Mouse (Mus musculus) embryonic facial prominence, embryonic 14.5 days (tissue): Measurements from ENCODE around the gene Cxcr2. TPM values are rescaled to one million over a fixed set of nuclear protein-coding genes. Genes with fewer than 3 reads are reported as not detected.
A peak's percentile ranks its signal among the peaks of the same experiment; 100 is the strongest.
"Not testable (repeated sequence)": the region's sequence is repeated elsewhere in the genome, so short reads cannot be mapped to it uniquely, and the experiment has no call there.

ENCODE experiments used
- ATAC-seq: fragments of 200-750 bp; cut with Nextera tagmentation; 2 replicates; pipeline ENCODE4 v1.8.0; 2017; ENCODE audit warnings: low read depth, moderate number of reproducible peaks, moderate TSS enrichment
- DNase-seq: peaks from one replicate; pipeline ENCODE4 v3.0.0-alpha.2; 2015; ENCODE audit warnings: low spot score
- H3K27ac ChIP-seq: fragments of 300-500 bp; sonication (generic); replicated peaks from 2 replicates; pipeline ENCODE4 v1.5.1; 2014; ENCODE audit warnings: low read depth, mild to moderate bottlenecking, low read length, moderate library complexity
- H3K27me3 ChIP-seq: fragments of 300-500 bp; sonication (generic); replicated peaks from 2 replicates; pipeline ENCODE4 v1.6.1; 2014; ENCODE audit warnings: low read length; ENCODE audit not compliant: control insufficient read depth, insufficient read depth
- H3K36me3 ChIP-seq: fragments of 300-500 bp; sonication (generic); 2 replicates; pipeline ENCODE4 v1.6.1; 2014; ENCODE audit warnings: low read length, mixed read lengths; ENCODE audit not compliant: control insufficient read depth, insufficient read depth
- H3K4me1 ChIP-seq: fragments of 300-500 bp; sonication (generic); 2 replicates; pipeline ENCODE4 v1.6.1; 2014; ENCODE audit warnings: antibody characterized with exemption, low read length; ENCODE audit not compliant: control insufficient read depth, insufficient read depth
- H3K4me2 ChIP-seq: fragments of 300-500 bp; sonication (generic); 2 replicates; pipeline ENCODE4 v1.6.1; 2014; ENCODE audit warnings: low read depth, mild to moderate bottlenecking, low read length, moderate library complexity, mixed read lengths
- H3K4me3 ChIP-seq: fragments of 300-500 bp; sonication (generic); 2 replicates; pipeline ENCODE4 v1.5.1; 2014; ENCODE audit warnings: low read depth, mild to moderate bottlenecking, low read length
- H3K9ac ChIP-seq: fragments of 300-500 bp; sonication (generic); 2 replicates; pipeline ENCODE4 v1.6.1; 2014; ENCODE audit warnings: low read depth, mild to moderate bottlenecking, low read length, moderate library complexity, mixed read lengths
- H3K9me3 ChIP-seq: fragments of 300-500 bp; sonication (generic); 2 replicates; pipeline ENCODE4 v1.6.1; 2016; ENCODE audit warnings: low read length; ENCODE audit not compliant: control insufficient read depth
- WGBS: fragments of 180-500 bp; shearing (Covaris S2); extraction: QIAGEN DNeasy Blood & Tissue Kit; methylation state at CpG from one replicate; pipeline ENCODE4 v1.1.7; 2014; 5-methylcytosine and 5-hydroxymethylcytosine counted together
- polyA plus RNA-seq: library from polyadenylated mRNA; unstranded; fragments of >200 nt; fragmentation: Nextera tagmentation; extraction: Ambion mirVana; gene quantifications from 2 replicates; pipeline ENCODE4 v1.2.1, GENCODE M21; 2014

The Cxcr2 gene
- polyA plus RNA-seq, 1 experiment from 2014 or later, result 0.11 TPM

- H3K9ac ChIP-seq, result no peak overlapping the region
- H3K36me3 ChIP-seq, result no peaks in the 10 kb centered on the region
- no peaks in the 10 kb centered on the region for H3K27me3 ChIP-seq
- H3K9me3 ChIP-seq, result no peaks in the 10 kb centered on the region
- 72% methylated on average over 3 of the region's 3 CpGs for WGBS
- H3K27ac ChIP-seq, result no peak overlapping the region
- 0 out of 2 replicates have a peak, but pooled peaks cover 6% of the 10 kb centered on the region for H3K4me1 ChIP-seq
- DNase-seq (no peak), ATAC-seq (no peak)
- H3K4me3 ChIP-seq, result no peak overlapping the region
- H3K4me2 ChIP-seq, result no peak overlapping the region
These were observed 2.7 kb upstream of the Cxcr2 start for GRCm38 (mm10) chr1:74151091-74151490.

GRCm38 (mm10) chr1:74155435-74156012 is 1.7 kb downstream of the Cxcr2 start:
- WGBS, result 95% methylated on average over 6 of the region's 6 CpGs
- H3K9me3 ChIP-seq, result no peaks in the 10 kb centered on the region
- ATAC-seq (no peak), DNase-seq (no peak)
- H3K4me2 ChIP-seq, result no peak overlapping the region
- no peaks in the 10 kb centered on the region for H3K36me3 ChIP-seq
- H3K4me3 ChIP-seq, result no peak overlapping the region
- H3K4me1 ChIP-seq, result 0 out of 2 replicates have a peak, but pooled peaks cover 6% of the 10 kb centered on the region
- no peaks in the 10 kb centered on the region for H3K27me3 ChIP-seq
- H3K9ac ChIP-seq, result no peak overlapping the region
- H3K27ac ChIP-seq, result no peak overlapping the region

- WGBS, result 75% methylated on average over 14 of the region's 14 CpGs
These were observed 2.7 kb downstream of the Cxcr2 start for GRCm38 (mm10) chr1:74156381-74156910.

GRCm38 (mm10) chr1:74159613-74160012 is 5.8 kb downstream of the Cxcr2 start:
- H3K4me3 ChIP-seq, H3K36me3 ChIP-seq, ATAC-seq, H3K27ac ChIP-seq, H3K4me1 ChIP-seq, H3K9ac ChIP-seq, H3K4me2 ChIP-seq, DNase-seq, H3K27me3 ChIP-seq, H3K9me3 ChIP-seq: not testable (repeated sequence)
- WGBS, result 86% methylated on average over 4 of the region's 5 CpGs

More at GRCm38 (mm10) chr1:74156381-74156910, 2.7 kb downstream of the Cxcr2 start:
- Histone ChIP-seq H3K27ac (no peak overlapping the region), H3K9ac (no peak overlapping the region), H3K4me3 (no peak overlapping the region), H3K36me3 (no peaks in the 10 kb centered on the region), H3K4me2 (no peak overlapping the region), H3K27me3 (no peaks in the 10 kb centered on the region), H3K4me1 (0 out of 2 replicates have a peak, but pooled peaks cover 6% of the 10 kb centered on the region), H3K9me3 (no peaks in the 10 kb centered on the region)
- ATAC-seq, result no peak
- peak; percentile 11 for DNase-seq

- no peaks in the 10 kb centered on the region for H3K27me3 ChIP-seq
- H3K9me3 ChIP-seq, result no peaks in the 10 kb centered on the region
- no peak overlapping the region for H3K4me3 ChIP-seq
- no peak overlapping the region for H3K27ac ChIP-seq
- no peak overlapping the region for H3K4me2 ChIP-seq
- WGBS, result 70% methylated on average over 2 of the region's 2 CpGs
- no peaks in the 10 kb centered on the region for H3K4me1 ChIP-seq
- ATAC-seq (no peak), DNase-seq (no peak)
- no peaks in the 10 kb centered on the region for H3K36me3 ChIP-seq
- H3K9ac ChIP-seq, result no peak overlapping the region
These were observed 6.2 kb downstream of the Cxcr2 start for GRCm38 (mm10) chr1:74160036-74160435.

GRCm38 (mm10) chr1:74167136-74167535 is 13.3 kb downstream of the Cxcr2 start:
- Histone ChIP-seq H3K27ac (no peak overlapping the region), H3K4me2 (no peak overlapping the region), H3K9ac (no peak overlapping the region), H3K4me1 (no peaks in the 10 kb centered on the region), H3K36me3 (no peaks in the 10 kb centered on the region), H3K4me3 (no peak overlapping the region), H3K27me3 (no peaks in the 10 kb centered on the region), H3K9me3 (no peaks in the 10 kb centered on the region)
- ATAC-seq (no peak), DNase-seq (no peak)
- 74% methylated on average over 5 of the region's 5 CpGs for WGBS

GRCm38 (mm10) chr1:74169721-74170120 is 15.9 kb downstream of the Cxcr2 start:
- H3K27me3 ChIP-seq, result no peaks in the 10 kb centered on the region
- ATAC-seq, result no peak
- H3K4me3 ChIP-seq, result no peak overlapping the region
- H3K9me3 ChIP-seq, result no peaks in the 10 kb centered on the region
- WGBS, result 92% methylated on average over 3 of the region's 3 CpGs
- no peaks in the 10 kb centered on the region for H3K36me3 ChIP-seq
- H3K4me2 ChIP-seq, result no peak overlapping the region
- H3K4me1 ChIP-seq, result no peaks in the 10 kb centered on the region
- no peak for DNase-seq
- H3K27ac ChIP-seq, result no peak overlapping the region
- no peak overlapping the region for H3K9ac ChIP-seq

GRCm38 (mm10) chr1:74172722-74173121 is 18.9 kb downstream of the Cxcr2 start:
- Histone ChIP-seq H3K9me3 (no peaks in the 10 kb centered on the region), H3K4me3 (no peak overlapping the region), H3K4me1 (peaks cover 4% of the 10 kb centered on the region), H3K4me2 (no peak overlapping the region), H3K36me3 (no peaks in the 10 kb centered on the region), H3K27me3 (no peaks in the 10 kb centered on the region), H3K9ac (no peak overlapping the region), H3K27ac (no peak overlapping the region)
- no peak for DNase-seq
- WGBS, result 77% methylated on average over 3 of the region's 3 CpGs
- no peak for ATAC-seq

GRCm38 (mm10) chr1:74175731-74176130 is 21.9 kb downstream of the Cxcr2 start:
- no peak overlapping the region for H3K9ac ChIP-seq
- no peak overlapping the region for H3K4me2 ChIP-seq
- no peak overlapping the region for H3K27ac ChIP-seq
- peaks cover 11% of the 10 kb centered on the region for H3K4me1 ChIP-seq
- no peaks in the 10 kb centered on the region for H3K27me3 ChIP-seq
- DNase-seq (no peak), ATAC-seq (no peak)
- no peaks in the 10 kb centered on the region for H3K36me3 ChIP-seq
- H3K4me3 ChIP-seq, result no peak overlapping the region
- 61% methylated on average over 4 of the region's 4 CpGs for WGBS
- H3K9me3 ChIP-seq, result no peaks in the 10 kb centered on the region
